In genomic region chr4:58551820-58552219, GRCm38 (mm10) we compare ENCODE assay signal across 8 mouse cellular contexts. TPM values are rescaled to one million over a fixed set of nuclear protein-coding genes. Genes with fewer than 3 reads are reported as not detected.
DNase-seq lines count a peak whose midpoint lies in the region; TF ChIP-seq lines count a peak whose summit lies in the region.

No protein-coding gene starts in this region.

- intact Hi-C loops in gastrocnemius, postnatal 14 days (cut with DNase I; ENCODE audit: low total_unique reads), result loop anchor here (5.0 to 10.0 kb wide), 2 partner anchors 200 to 287 kb away; no protein-coding TSS in a partner anchor
- intact Hi-C loops in left cerebral cortex, postnatal 4 days (cut with DNase I), result loop anchor here (5.0 to 10.0 kb wide), 3 partner anchors 173 to 287 kb away; no protein-coding TSS in a partner anchor

- 4% methylated on average over 4 of the region's 4 CpGs for WGBS in midbrain, embryonic 10.5 days
- 16% methylated on average over 4 of the region's 4 CpGs for WGBS in spleen, adult 2 months

- peak overlapping the region; percentile 77 for H3K4me3 ChIP-seq in midbrain, embryonic 10.5 days
- no peak overlapping the region for H3K4me3 ChIP-seq in spleen, adult 2 months (ENCODE audit: extremely low read depth, insufficient read depth, insufficient read length)

- TF ChIP-seq POLR2A in spleen, adult 2 months (IDR thresholded peaks at IDR 0.05; ENCODE audit: low read depth, low read length), result no peak

- peaks cover 36% of the 10 kb centered on the region for H3K4me1 ChIP-seq in midbrain, embryonic 10.5 days
- H3K4me1 ChIP-seq in spleen, adult 2 months (ENCODE audit: control insufficient read depth, insufficient read depth, insufficient read length), result no peaks in the 10 kb centered on the region

- TF ChIP-seq CTCF in spleen, adult 2 months (IDR thresholded peaks at IDR 0.05; ENCODE audit: extremely low read depth, insufficient read depth, insufficient read length, insufficient replicate concordance), result peak; percentile 50; the same call in 1 of the 2 replicates

- no peak overlapping the region for H3K27ac ChIP-seq in midbrain, embryonic 10.5 days (replicated peaks)
- no peak overlapping the region for H3K27ac ChIP-seq in spleen, adult 2 months (ENCODE audit: insufficient read depth, low read length)

- H3K36me3 ChIP-seq in midbrain, embryonic 10.5 days, result 0 out of 2 replicates have a peak, but pooled peaks cover 2% of the 10 kb centered on the region
- no peaks in the 10 kb centered on the region for H3K36me3 ChIP-seq in spleen, adult 2 months (ENCODE audit: control insufficient read depth, insufficient read depth, low read length)

- DNase-seq in ZHBTc4 (ENCODE audit: low read depth, low spot score) (peak; percentile 90), MN1 (ENCODE audit: low spot score) (no peak)
- DNase-seq in cerebellum, postnatal 36 days, result peak; percentile 44 to 54
- DNase-seq in gastrocnemius, postnatal 14 days, result peak; percentile 87
- peak; percentile 97 for DNase-seq in hindlimb bud, embryonic 11.5 days (ENCODE audit: extremely low spot score, low read depth, low spot score)
- peak; percentile 71 for DNase-seq in left cerebral cortex, postnatal 4 days
- DNase-seq in midbrain, embryonic 10.5 days (ENCODE audit: low spot score), result peak; percentile 84
- DNase-seq in spleen, adult 2 months (ENCODE audit: low read depth in 1 of 2, low spot score in 2 of 2), result peak; percentile 3 to 49

- peaks cover 23% of the 10 kb centered on the region for H3K27me3 ChIP-seq in midbrain, embryonic 10.5 days (ENCODE audit: low read depth, poor library complexity, severe bottlenecking)
- peaks cover 5% of the 10 kb centered on the region for H3K27me3 ChIP-seq in spleen, adult 2 months (ENCODE audit: control insufficient read depth, insufficient read depth, low read length)

- no peaks in the 10 kb centered on the region for H3K9me3 ChIP-seq in midbrain, embryonic 10.5 days (replicated peaks)

RNA-seq across cellular contexts. Expression of gene Lpar1, which starts 1.9 kb away (rescaled TPM):
- 10 to 100 TPM; 20.2 to 27.2 TPM for total RNA-seq in gastrocnemius, postnatal 14 days (2021)
- 10 to 100 TPM; 12.5 to 13.7 TPM for total RNA-seq in left cerebral cortex, postnatal 4 days (2021)
- 46.7 and 53.4 TPM in 2 replicates for polyA plus RNA-seq in midbrain, embryonic 10.5 days (2016; fragmentation: Nextera tagmentation; extraction: Ambion mirVana)
- 19.7 and 27.8 TPM in 2 replicates for polyA plus RNA-seq in spleen, adult 2 months (2012; rRNA removed)
